Mouse (Mus musculus) stomach, postnatal 0 days (tissue): ENCODE results near the gene Rab4b. TPM values are rescaled to one million over a fixed set of nuclear protein-coding genes. Genes with fewer than 3 reads are reported as not detected.

Source experiments
- ATAC-seq: fragments of 200-750 bp; cut with Nextera tagmentation; 2 replicates; pipeline ENCODE4 v1.8.0; 2017; ENCODE audit not compliant: low FRiP score, low TSS enrichment
- DNase-seq: peaks from one replicate; pipeline ENCODE4 v3.0.0-alpha.2; 2016; ENCODE audit warnings: low spot score
- H3K27ac ChIP-seq: fragments of 300-500 bp; sonication (generic); replicated peaks from 2 replicates; pipeline ENCODE4 v1.5.1; 2014; ENCODE audit warnings: mild to moderate bottlenecking, control low read depth
- H3K27me3 ChIP-seq: fragments of 300-500 bp; sonication (generic); 2 replicates; pipeline ENCODE4 v1.6.1; 2014; ENCODE audit warnings: low read length; ENCODE audit not compliant: control insufficient read depth, insufficient read depth
- H3K36me3 ChIP-seq: fragments of 300-500 bp; sonication (generic); 2 replicates; pipeline ENCODE4 v1.6.1; 2014; ENCODE audit warnings: low read length, mixed read lengths; ENCODE audit not compliant: control insufficient read depth, insufficient read depth
- H3K4me1 ChIP-seq: fragments of 300-500 bp; sonication (generic); replicated peaks from 2 replicates; pipeline ENCODE4 v1.6.1; 2014; ENCODE audit warnings: antibody characterized with exemption; ENCODE audit not compliant: control insufficient read depth, insufficient read depth
- H3K4me2 ChIP-seq: fragments of 300-500 bp; sonication (generic); replicated peaks from 2 replicates; pipeline ENCODE4 v1.6.1; 2014; ENCODE audit warnings: low read depth, mild to moderate bottlenecking, control low read depth, moderate library complexity
- H3K4me3 ChIP-seq: fragments of 300-500 bp; sonication (generic); 2 replicates; pipeline ENCODE4 v1.5.1; 2014; ENCODE audit warnings: low read depth, low read length, control low read depth
- H3K9ac ChIP-seq: fragments of 300-500 bp; sonication (generic); 2 replicates; pipeline ENCODE4 v1.6.1; 2014; ENCODE audit warnings: mild to moderate bottlenecking, low read length, control low read depth, mixed read lengths
- H3K9me3 ChIP-seq: fragments of 300-500 bp; sonication (generic); 2 replicates; pipeline ENCODE4 v1.6.1; 2016; ENCODE audit warnings: low read length; ENCODE audit not compliant: control insufficient read depth
- CTCF ChIP-seq: IDR thresholded peaks from 2 replicates; pipeline ENCODE4 v1.5.1; 2016; ENCODE audit warnings: antibody characterized with exemption, low read depth, mild to moderate bottlenecking, moderate library complexity
- EP300 ChIP-seq: optimal IDR thresholded peaks from 2 replicates; pipeline ENCODE3; 2016; ENCODE audit warnings: antibody characterized with exemption
- WGBS: fragments of 180-500 bp; shearing (Covaris S2); extraction: QIAGEN DNeasy Blood & Tissue Kit; methylation state at CpG from one replicate; pipeline ENCODE4 v1.1.7; 2014; 5-methylcytosine and 5-hydroxymethylcytosine counted together
- polyA plus RNA-seq: library from polyadenylated mRNA; unstranded; fragments of >200 nt; fragmentation: Nextera tagmentation; extraction: Ambion mirVana; gene quantifications from 2 replicates; pipeline ENCODE4 v1.2.1, GENCODE M21; 2015

Rab4b gene
- polyA plus RNA-seq, 1 experiment from 2014 or later = 72.2 TPM

GRCm38 (mm10) chr7:27136410-27136996, 42.2 kb downstream of the Rab4b start:
- H3K4me3 ChIP-seq = no peak overlapping the region
- 26% methylated on average over 8 of the region's 8 CpGs for WGBS
- H3K9me3 ChIP-seq = no peaks in the 10 kb centered on the region
- no peak overlapping the region for H3K4me2 ChIP-seq
- H3K27ac ChIP-seq = peak overlapping the region; percentile 58; the same call in 1 of the 2 replicates
- H3K36me3 ChIP-seq = no peaks in the 10 kb centered on the region
- no peak overlapping the region for H3K9ac ChIP-seq
- no peak for DNase-seq
- peak; percentile 47; the same call in 1 of the 2 replicates for ATAC-seq
- no peaks in the 10 kb centered on the region for H3K4me1 ChIP-seq
- H3K27me3 ChIP-seq = no peaks in the 10 kb centered on the region
- TF ChIP-seq EP300 = peak; percentile 13
- TF ChIP-seq CTCF = no peak

GRCm38 (mm10) chr7:27133757-27134156, 44.9 kb downstream of the Rab4b start:
- no peaks in the 10 kb centered on the region for H3K9me3 ChIP-seq

GRCm38 (mm10) chr7:27133156-27133555, 45.5 kb downstream of the Rab4b start:
- H3K9ac ChIP-seq = no peak overlapping the region
- no peak overlapping the region for H3K27ac ChIP-seq
- H3K4me3 ChIP-seq = no peak overlapping the region
- H3K27me3 ChIP-seq = no peaks in the 10 kb centered on the region
- H3K4me2 ChIP-seq = no peak overlapping the region
- WGBS = 40% methylated on average over 12 of the region's 12 CpGs
- no peaks in the 10 kb centered on the region for H3K9me3 ChIP-seq
- ATAC-seq (no peak), DNase-seq (no peak)
- H3K4me1 ChIP-seq = no peaks in the 10 kb centered on the region
- H3K36me3 ChIP-seq = no peaks in the 10 kb centered on the region
- TF ChIP-seq EP300 (no peak), CTCF (no peak)

More at GRCm38 (mm10) chr7:27133757-27134156, 44.9 kb downstream of the Rab4b start:
- no peak for ATAC-seq
- no peaks in the 10 kb centered on the region for H3K36me3 ChIP-seq
- H3K9ac ChIP-seq = no peak overlapping the region
- no peak overlapping the region for H3K4me3 ChIP-seq
- WGBS = 72% methylated on average over 4 of the region's 4 CpGs
- H3K4me2 ChIP-seq = no peak overlapping the region
- H3K27ac ChIP-seq = no peak overlapping the region
- H3K4me1 ChIP-seq = no peaks in the 10 kb centered on the region
- H3K27me3 ChIP-seq = no peaks in the 10 kb centered on the region
- DNase-seq = no peak
- TF ChIP-seq EP300 = no peak
- no peak for TF ChIP-seq CTCF

GRCm38 (mm10) chr7:27132588-27132987, 46.1 kb downstream of the Rab4b start:
- no peak overlapping the region for H3K9ac ChIP-seq
- ATAC-seq (no peak), DNase-seq (peak; percentile 65)
- H3K27ac ChIP-seq = no peak overlapping the region
- 14% methylated on average over 10 of the region's 10 CpGs for WGBS
- no peaks in the 10 kb centered on the region for H3K4me1 ChIP-seq
- no peak overlapping the region for H3K4me2 ChIP-seq
- TF ChIP-seq EP300 (no peak), CTCF (peak; percentile 67)
- H3K27me3 ChIP-seq = no peaks in the 10 kb centered on the region
- no peak overlapping the region for H3K4me3 ChIP-seq
- no peaks in the 10 kb centered on the region for H3K9me3 ChIP-seq
- H3K36me3 ChIP-seq = no peaks in the 10 kb centered on the region

- H3K36me3 ChIP-seq = no peaks in the 10 kb centered on the region
- H3K4me2 ChIP-seq = no peak overlapping the region
- DNase-seq (no peak), ATAC-seq (no peak)
- TF ChIP-seq CTCF (peak; percentile 45), EP300 (no peak)
- H3K9ac ChIP-seq = no peak overlapping the region
- no peaks in the 10 kb centered on the region for H3K9me3 ChIP-seq
- H3K4me3 ChIP-seq = no peak overlapping the region
- 68% methylated on average over 2 of the region's 2 CpGs for WGBS
- no peaks in the 10 kb centered on the region for H3K4me1 ChIP-seq
- no peaks in the 10 kb centered on the region for H3K27me3 ChIP-seq
- H3K27ac ChIP-seq = no peak overlapping the region
Observed at GRCm38 (mm10) chr7:27131387-27131786, 47.3 kb downstream of the Rab4b start.

GRCm38 (mm10) chr7:27130521-27131370, 48.0 kb downstream of the Rab4b start:
- no peaks in the 10 kb centered on the region for H3K9me3 ChIP-seq
- H3K27ac ChIP-seq = no peak overlapping the region
- H3K4me2 ChIP-seq = no peak overlapping the region
- WGBS = 88% methylated on average over 22 of the region's 22 CpGs
- no peaks in the 10 kb centered on the region for H3K4me1 ChIP-seq
- no peak overlapping the region for H3K4me3 ChIP-seq
- DNase-seq (no peak), ATAC-seq (no peak)
- no peak overlapping the region for H3K9ac ChIP-seq
- H3K27me3 ChIP-seq = no peaks in the 10 kb centered on the region
- TF ChIP-seq EP300 (no peak), CTCF (no peak)
- no peaks in the 10 kb centered on the region for H3K36me3 ChIP-seq
